Mouse (Mus musculus) stomach, embryonic 14.5 days (tissue): ENCODE data around the gene Zfp553. TPM values are rescaled to one million over a fixed set of nuclear protein-coding genes. Genes with fewer than 3 reads are reported as not detected.

Experiments used
- ATAC-seq: fragments of 200-750 bp; cut with Nextera tagmentation; 2 replicates; pipeline ENCODE4 v1.8.0; 2017; ENCODE audit warnings: low read depth, moderate TSS enrichment; ENCODE audit not compliant: insufficient number of reproducible peaks, insufficient read depth, low FRiP score
- H3K27ac ChIP-seq: fragments of 300-500 bp; sonication (generic); 2 replicates; pipeline ENCODE4 v1.5.1; 2014; ENCODE audit warnings: mild to moderate bottlenecking, low read length, moderate library complexity, mixed read lengths
- H3K27me3 ChIP-seq: fragments of 300-500 bp; sonication (generic); 2 replicates; pipeline ENCODE4 v1.6.1; 2014; ENCODE audit warnings: low read length, control low read depth, mixed read lengths; ENCODE audit not compliant: control insufficient read depth, insufficient read depth
- H3K36me3 ChIP-seq: fragments of 300-500 bp; sonication (generic); 2 replicates; pipeline ENCODE4 v1.6.1; 2014; ENCODE audit warnings: mild to moderate bottlenecking, control low read depth, low read length, moderate library complexity, mixed read lengths; ENCODE audit not compliant: control insufficient read depth, insufficient read depth
- H3K4me1 ChIP-seq: fragments of 300-500 bp; sonication (generic); 2 replicates; pipeline ENCODE4 v1.6.1; 2014; ENCODE audit warnings: low read length, control low read depth, mixed read lengths; ENCODE audit not compliant: control insufficient read depth, insufficient read depth
- H3K4me2 ChIP-seq: fragments of 300-500 bp; sonication (generic); replicated peaks from 2 replicates; pipeline ENCODE4 v1.6.1; 2014; ENCODE audit warnings: low read depth, low read length, control low read depth
- H3K4me3 ChIP-seq: fragments of 300-500 bp; sonication (generic); 2 replicates; pipeline ENCODE4 v1.5.1; 2014; ENCODE audit warnings: low read depth, low read length, control low read depth
- H3K9ac ChIP-seq: fragments of 300-500 bp; sonication (generic); replicated peaks from 2 replicates; pipeline ENCODE4 v1.6.1; 2014; ENCODE audit warnings: low read depth, mild to moderate bottlenecking, control low read depth, low read length, moderate library complexity, mixed read lengths
- H3K9me3 ChIP-seq: fragments of 300-500 bp; sonication (generic); 2 replicates; pipeline ENCODE4 v1.6.1; 2016; ENCODE audit warnings: low read depth, low read length, control low read depth; ENCODE audit not compliant: control insufficient read depth
- WGBS: fragments of 180-500 bp; shearing (Covaris S2); extraction: QIAGEN DNeasy Blood & Tissue Kit; methylation state at CpG from one replicate; pipeline ENCODE4 v1.1.7; 2014; 5-methylcytosine and 5-hydroxymethylcytosine counted together
- polyA plus RNA-seq: library from polyadenylated mRNA; unstranded; fragments of >200 nt; fragmentation: Nextera tagmentation; extraction: Ambion mirVana; gene quantifications from 2 replicates; pipeline ENCODE4 v1.2.1, GENCODE M21; 2014

Gene Zfp553
- polyA plus RNA-seq = 22.9 and 24.4 TPM in 2 replicates

GRCm38 (mm10) chr7:127232622-127233367 lies at the start of gene Zfp553, which contains the start of gene Sept1:
TSS of gene Zfp553 (plus strand) at chr7:127233061.
TSS of gene Sept1 (minus strand) at chr7:127233130.
- WGBS = under 1% methylated on average over 64 of the region's 64 CpGs
- H3K4me2 ChIP-seq = peak within 1 kb of the TSS; percentile 76

GRCm38 (mm10) chr7:127183345-127183744 lies 49.5 kb upstream of the Zfp553 start:
- no peak overlapping the region for H3K9ac ChIP-seq
- no peaks in the 10 kb centered on the region for H3K27me3 ChIP-seq
- no peak overlapping the region for H3K4me2 ChIP-seq
- no peaks in the 10 kb centered on the region for H3K9me3 ChIP-seq
- no peak overlapping the region for H3K27ac ChIP-seq
- H3K4me1 ChIP-seq = no peaks in the 10 kb centered on the region
- H3K36me3 ChIP-seq = no peaks in the 10 kb centered on the region
- 73% methylated on average over 8 of the region's 8 CpGs for WGBS
- no peak for ATAC-seq
- no peak overlapping the region for H3K4me3 ChIP-seq

More at GRCm38 (mm10) chr7:127232622-127233367, at the start of gene Zfp553, which contains the start of gene Sept1:
- Histone ChIP-seq H3K27ac (peak within 1 kb of the TSS; percentile 98), H3K9ac (peak within 1 kb of the TSS; percentile 74), H3K27me3 (no peaks in the 10 kb centered on the region), H3K4me3 (peak within 1 kb of the TSS; percentile 74), H3K36me3 (peaks cover 52% of the 10 kb centered on the region), H3K9me3 (no peaks in the 10 kb centered on the region), H3K4me1 (peaks cover 22% of the 10 kb centered on the region; the same call in 1 of the 2 replicates)
- ATAC-seq = peak; percentile 92

DNA sequence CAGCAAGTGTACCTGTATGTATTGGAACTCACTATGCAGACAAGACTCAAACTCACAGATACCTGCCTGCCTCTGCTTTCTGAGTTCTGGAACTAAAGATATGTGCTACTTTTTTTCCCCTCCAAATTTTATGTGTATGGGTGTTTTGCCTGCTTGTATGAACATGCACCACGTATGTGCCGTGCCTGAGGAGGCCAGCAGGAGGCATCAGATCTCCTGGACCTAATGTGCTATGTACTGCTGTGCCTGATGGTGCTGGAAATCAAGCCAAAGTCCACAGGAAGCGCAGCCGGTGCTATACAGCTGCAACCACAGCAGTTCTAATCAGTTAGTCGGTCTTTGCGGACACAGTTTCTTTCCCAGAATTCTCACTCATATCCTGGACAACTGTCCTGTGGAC lies 49.0 kb upstream of the Zfp553 start:
- Histone ChIP-seq H3K9ac (no peak overlapping the region), H3K4me2 (no peak overlapping the region), H3K4me3 (no peak overlapping the region), H3K9me3 (no peaks in the 10 kb centered on the region), H3K27ac (no peak overlapping the region), H3K4me1 (no peaks in the 10 kb centered on the region), H3K36me3 (no peaks in the 10 kb centered on the region), H3K27me3 (no peaks in the 10 kb centered on the region)
- 85% methylated on average over 6 of the region's 6 CpGs for WGBS
- ATAC-seq = no peak

DNA sequence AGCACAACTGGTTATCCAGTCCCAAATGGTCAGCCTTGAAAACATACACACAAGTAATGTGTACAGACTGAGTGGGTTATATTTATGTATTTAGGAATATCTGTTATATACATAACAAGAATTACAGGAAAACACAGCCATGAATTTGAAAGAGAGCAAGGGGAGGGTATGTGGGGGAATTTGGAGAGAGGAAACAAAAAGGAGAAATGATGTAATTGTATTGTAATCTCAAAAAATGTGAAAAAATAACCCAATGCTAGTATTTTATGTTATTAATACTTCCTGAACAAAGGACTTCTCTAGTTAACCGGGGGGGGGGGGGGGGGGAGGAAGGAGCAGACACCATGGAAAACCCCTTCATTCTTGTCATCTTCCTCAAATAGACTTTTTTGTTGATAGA lies 48.1 kb upstream of the Zfp553 start:
- no peaks in the 10 kb centered on the region for H3K4me1 ChIP-seq
- no peaks in the 10 kb centered on the region for H3K27me3 ChIP-seq
- no peak overlapping the region for H3K4me2 ChIP-seq
- 67% methylated on average over 1 of the region's 1 CpGs for WGBS
- no peak overlapping the region for H3K9ac ChIP-seq
- no peaks in the 10 kb centered on the region for H3K9me3 ChIP-seq
- no peak overlapping the region for H3K4me3 ChIP-seq
- no peak for ATAC-seq
- no peak overlapping the region for H3K27ac ChIP-seq
- H3K36me3 ChIP-seq = no peaks in the 10 kb centered on the region

GRCm38 (mm10) chr7:127185601-127186000 lies 47.3 kb upstream of the Zfp553 start:
- no peaks in the 10 kb centered on the region for H3K27me3 ChIP-seq
- WGBS = 65% methylated on average over 3 of the region's 3 CpGs
- H3K27ac ChIP-seq = no peak overlapping the region
- H3K4me2 ChIP-seq = no peak overlapping the region
- no peaks in the 10 kb centered on the region for H3K4me1 ChIP-seq
- ATAC-seq = peak; percentile 42; the same call in 1 of the 2 replicates
- no peak overlapping the region for H3K4me3 ChIP-seq
- no peak overlapping the region for H3K9ac ChIP-seq
- H3K36me3 ChIP-seq = no peaks in the 10 kb centered on the region
- H3K9me3 ChIP-seq = no peaks in the 10 kb centered on the region

GRCm38 (mm10) chr7:127187351-127187750 lies 45.5 kb upstream of the Zfp553 start:
- Histone ChIP-seq H3K36me3 (peaks cover 9% of the 10 kb centered on the region), H3K9me3 (no peaks in the 10 kb centered on the region), H3K4me3 (no peak overlapping the region), H3K4me2 (no peak overlapping the region), H3K9ac (no peak overlapping the region), H3K4me1 (no peaks in the 10 kb centered on the region), H3K27ac (no peak overlapping the region), H3K27me3 (no peaks in the 10 kb centered on the region)
- WGBS = 66% methylated on average over 10 of the region's 10 CpGs
- no peak for ATAC-seq

- no peak overlapping the region for H3K4me3 ChIP-seq
- H3K4me1 ChIP-seq = no peaks in the 10 kb centered on the region
- no peak overlapping the region for H3K27ac ChIP-seq
- no peak overlapping the region for H3K4me2 ChIP-seq
- no peaks in the 10 kb centered on the region for H3K9me3 ChIP-seq
- WGBS = 76% methylated on average over 17 of the region's 17 CpGs
- peaks cover 21% of the 10 kb centered on the region for H3K36me3 ChIP-seq
- no peak for ATAC-seq
- H3K9ac ChIP-seq = no peak overlapping the region
- no peaks in the 10 kb centered on the region for H3K27me3 ChIP-seq
Observed at GRCm38 (mm10) chr7:127188305-127189276, 44.3 kb upstream of the Zfp553 start.

GRCm38 (mm10) chr7:127190672-127191071 lies 42.2 kb upstream of the Zfp553 start:
- WGBS = 82% methylated on average over 6 of the region's 6 CpGs
- no peaks in the 10 kb centered on the region for H3K9me3 ChIP-seq

More at GRCm38 (mm10) chr7:127190672-127191071, 42.2 kb upstream of the Zfp553 start:
- Histone ChIP-seq H3K36me3 (peaks cover 31% of the 10 kb centered on the region), H3K4me1 (peaks cover 11% of the 10 kb centered on the region), H3K4me2 (no peak overlapping the region), H3K9ac (no peak overlapping the region), H3K4me3 (no peak overlapping the region), H3K27ac (no peak overlapping the region), H3K27me3 (no peaks in the 10 kb centered on the region)
- ATAC-seq = no peak
